Mouse (Mus musculus): ENCODE measurements around the gene Tmem11. TPM values are rescaled to one million over a fixed set of nuclear protein-coding genes. Genes with fewer than 3 reads are reported as not detected.

The Tmem11 gene
- polyA plus RNA-seq, 1 experiment = 46.6 TPM

GRCm38 (mm10) chr11:60823771-60824170, 55.3 kb downstream of the Tmem11 start:
- H3K27me3 ChIP-seq (ENCODE audit: control insufficient read depth, insufficient read depth, low read length, poor library complexity, severe bottlenecking) = no peaks in the 10 kb centered on the region
- no peaks in the 10 kb centered on the region for H3K4me1 ChIP-seq (ENCODE audit: control insufficient read depth, insufficient read depth, low read length)
- no peak overlapping the region for H3K4me3 ChIP-seq (ENCODE audit: low read depth, low read length)
- no peaks in the 10 kb centered on the region for H3K9me3 ChIP-seq (replicated peaks; ENCODE audit: control insufficient read depth, insufficient read depth, low read length, poor library complexity, severe bottlenecking)
- H3K27ac ChIP-seq (ENCODE audit: insufficient read depth, low read length) = no peak overlapping the region
- H3K9ac ChIP-seq (ENCODE audit: low read depth, poor library complexity, severe bottlenecking) = no peak overlapping the region
- H3K36me3 ChIP-seq (ENCODE audit: control insufficient read depth, insufficient read depth, low read length, poor library complexity, severe bottlenecking) = no peaks in the 10 kb centered on the region
- TF ChIP-seq CTCF (IDR thresholded peaks at IDR 0.05; ENCODE audit: low read depth, low read length) = no peak
- TF ChIP-seq EP300 (IDR thresholded peaks at IDR 0.05; ENCODE audit: insufficient read depth, low read depth, low read length) = no peak
- TF ChIP-seq POLR2A (IDR thresholded peaks at IDR 0.05; ENCODE audit: insufficient read depth, low read length) = no peak

GRCm38 (mm10) chr11:60816398-60816797, 62.7 kb downstream of the Tmem11 start:
- TF ChIP-seq EP300 (IDR thresholded peaks at IDR 0.05; ENCODE audit: insufficient read depth, low read depth, low read length) = no peak
- no peak for TF ChIP-seq CTCF (IDR thresholded peaks at IDR 0.05; ENCODE audit: low read depth, low read length)
- no peak for TF ChIP-seq POLR2A (IDR thresholded peaks at IDR 0.05; ENCODE audit: insufficient read depth, low read length)
- H3K9me3 ChIP-seq (replicated peaks; ENCODE audit: control insufficient read depth, insufficient read depth, low read length, poor library complexity, severe bottlenecking) = no peaks in the 10 kb centered on the region
- no peaks in the 10 kb centered on the region; the same call in 1 of the 2 replicates for H3K27me3 ChIP-seq (ENCODE audit: control insufficient read depth, insufficient read depth, low read length, poor library complexity, severe bottlenecking)

More at GRCm38 (mm10) chr11:60816398-60816797, 62.7 kb downstream of the Tmem11 start:
- Histone ChIP-seq H3K4me3 (ENCODE audit: low read depth, low read length) (no peak overlapping the region), H3K27ac (ENCODE audit: insufficient read depth, low read length) (no peak overlapping the region), H3K36me3 (ENCODE audit: control insufficient read depth, insufficient read depth, low read length, poor library complexity, severe bottlenecking) (no peaks in the 10 kb centered on the region), H3K4me1 (ENCODE audit: control insufficient read depth, insufficient read depth, low read length) (no peaks in the 10 kb centered on the region), H3K9ac (ENCODE audit: low read depth, poor library complexity, severe bottlenecking) (no peak overlapping the region)

Other genes starting within 250 kb of the Tmem11 start
- 28.7 and 28.9 TPM in 2 replicates for gene Llgl1, start 179.5 kb downstream of the Tmem11 start, polyA plus RNA-seq (2011; ENCODE audit: insufficient read depth, insufficient read length, low read depth, missing spikeins)
- gene Flii, start 152.0 kb downstream of the Tmem11 start, polyA plus RNA-seq (2011; ENCODE audit: insufficient read depth, insufficient read length, low read depth, missing spikeins) = 49.0 and 52.5 TPM in 2 replicates
- gene Mief2, start 150.9 kb downstream of the Tmem11 start, polyA plus RNA-seq (2011; ENCODE audit: insufficient read depth, insufficient read length, low read depth, missing spikeins) = 7.1 and 9.4 TPM in 2 replicates
- 19.6 and 20.4 TPM in 2 replicates for gene Top3a, start 101.9 kb downstream of the Tmem11 start, polyA plus RNA-seq (2011; ENCODE audit: insufficient read depth, insufficient read length, low read depth, missing spikeins)
- gene Smcr8, start 101.7 kb downstream of the Tmem11 start, polyA plus RNA-seq (2011; ENCODE audit: insufficient read depth, insufficient read length, low read depth, missing spikeins) = 18.4 and 20.0 TPM in 2 replicates
- 99.2 and 113 TPM in 2 replicates for gene Shmt1, start 67.6 kb downstream of the Tmem11 start, polyA plus RNA-seq (2011; ENCODE audit: insufficient read depth, insufficient read length, low read depth, missing spikeins)
- 20.9 and 24.0 TPM in 2 replicates for gene Dhrs7b, start 48.6 kb downstream of the Tmem11 start, polyA plus RNA-seq (2011; ENCODE audit: insufficient read depth, insufficient read length, low read depth, missing spikeins)
- gene Natd1, start 35.5 kb upstream of the Tmem11 start, polyA plus RNA-seq (2011; ENCODE audit: insufficient read depth, insufficient read length, low read depth, missing spikeins) = 20.5 and 21.6 TPM in 2 replicates
- gene Map2k3, start 52.8 kb upstream of the Tmem11 start, polyA plus RNA-seq (2011; ENCODE audit: insufficient read depth, insufficient read length, low read depth, missing spikeins) = 22.5 and 26.1 TPM in 2 replicates
- gene Kcnj12, start 143.3 kb upstream of the Tmem11 start, polyA plus RNA-seq (2011; ENCODE audit: insufficient read depth, insufficient read length, low read depth, missing spikeins) = 1.1 and 1.5 TPM in 2 replicates
- not detected in 2 replicates for gene Tnfrsf13b, start 247.5 kb upstream of the Tmem11 start, polyA plus RNA-seq (2011; ENCODE audit: insufficient read depth, insufficient read length, low read depth, missing spikeins)